Mouse (Mus musculus): ENCODE data around the gene Hist1h1b.
"Not testable (repeated sequence)": the region's sequence is repeated elsewhere in the genome, so short reads cannot be mapped to it uniquely, and the experiment has no call there.

GRCm38 (mm10) chr13:21782361-21783254, 2.2 kb upstream of the Hist1h1b start:
- not testable (repeated sequence) for TF ChIP-seq CTCF (IDR thresholded peaks at IDR 0.05; ENCODE audit: low read depth); EP300 (optimal IDR thresholded peaks at IDR 0.05)
